Mouse (Mus musculus): ENCODE measurements around the gene Uqcr10. TPM values are rescaled to one million over a fixed set of nuclear protein-coding genes. Genes with fewer than 3 reads are reported as not detected.

Gene Uqcr10
- polyA plus RNA-seq (2014; fragmentation: Illumina TruSeq; extraction: RNeasy Lipid Tissue Mini Kit (QIAGEN cat#74804); ENCODE audit: insufficient read depth, low read depth, low replicate concordance): 582 TPM

GRCm38 (mm10) chr11:4704072-4704964 lies at the start of gene Uqcr10, which contains the start of gene Zmat5:
Uqcr10 (minus strand) TSS chr11:4704342.
Zmat5 (plus strand) TSS chr11:4704678.

GRCm38 (mm10) chr11:4746733-4747132 lies 42.6 kb upstream of the Uqcr10 start, which contains the start of gene Cabp7:
Cabp7 (minus strand) TSS chr11:4746778.

Other genes starting within 250 kb of the Uqcr10 start
- 23.1 TPM for gene Mtmr3, start 109.5 kb downstream of the Uqcr10 start, polyA plus RNA-seq (2014; fragmentation: Illumina TruSeq; extraction: RNeasy Lipid Tissue Mini Kit (QIAGEN cat#74804); ENCODE audit: insufficient read depth, low read depth, low replicate concordance)
- not detected for gene Gm11032, start 84.3 kb downstream of the Uqcr10 start, polyA plus RNA-seq (2014; fragmentation: Illumina TruSeq; extraction: RNeasy Lipid Tissue Mini Kit (QIAGEN cat#74804); ENCODE audit: insufficient read depth, low read depth, low replicate concordance)
- 21.7 TPM for gene Ascc2, start 66.6 kb downstream of the Uqcr10 start, polyA plus RNA-seq (2014; fragmentation: Illumina TruSeq; extraction: RNeasy Lipid Tissue Mini Kit (QIAGEN cat#74804); ENCODE audit: insufficient read depth, low read depth, low replicate concordance)
- gene Zmat5, start 336 bp upstream of the Uqcr10 start, polyA plus RNA-seq (2014; fragmentation: Illumina TruSeq; extraction: RNeasy Lipid Tissue Mini Kit (QIAGEN cat#74804); ENCODE audit: insufficient read depth, low read depth, low replicate concordance): 63.5 TPM
- gene Cabp7, start 42.4 kb upstream of the Uqcr10 start, polyA plus RNA-seq (2014; fragmentation: Illumina TruSeq; extraction: RNeasy Lipid Tissue Mini Kit (QIAGEN cat#74804); ENCODE audit: insufficient read depth, low read depth, low replicate concordance): not detected
- gene Nf2, start 145.2 kb upstream of the Uqcr10 start, polyA plus RNA-seq (2014; fragmentation: Illumina TruSeq; extraction: RNeasy Lipid Tissue Mini Kit (QIAGEN cat#74804); ENCODE audit: insufficient read depth, low read depth, low replicate concordance): 22.7 TPM
- 9.7 TPM for gene Nipsnap1, start 169.6 kb upstream of the Uqcr10 start, polyA plus RNA-seq (2014; fragmentation: Illumina TruSeq; extraction: RNeasy Lipid Tissue Mini Kit (QIAGEN cat#74804); ENCODE audit: insufficient read depth, low read depth, low replicate concordance)
- gene Thoc5, start 191.0 kb upstream of the Uqcr10 start, polyA plus RNA-seq (2014; fragmentation: Illumina TruSeq; extraction: RNeasy Lipid Tissue Mini Kit (QIAGEN cat#74804); ENCODE audit: insufficient read depth, low read depth, low replicate concordance): 16.3 TPM
- 0.07 TPM for gene Nefh, start 243.7 kb upstream of the Uqcr10 start, polyA plus RNA-seq (2014; fragmentation: Illumina TruSeq; extraction: RNeasy Lipid Tissue Mini Kit (QIAGEN cat#74804); ENCODE audit: insufficient read depth, low read depth, low replicate concordance)

All from lung, adult 10 weeks (tissue).